Mouse (Mus musculus): ENCODE measurements around the gene Pramel6. TPM values are rescaled to one million over a fixed set of nuclear protein-coding genes. Genes with fewer than 3 reads are reported as not detected.
"Not testable (repeated sequence)": the region's sequence is repeated elsewhere in the genome, so short reads cannot be mapped to it uniquely, and the experiment has no call there.

Pramel6 gene
- total RNA-seq (2021): not detected
- long read RNA-seq, experiment 1: 0 reads
- long read RNA-seq, experiment 2: 0 reads

DNA sequence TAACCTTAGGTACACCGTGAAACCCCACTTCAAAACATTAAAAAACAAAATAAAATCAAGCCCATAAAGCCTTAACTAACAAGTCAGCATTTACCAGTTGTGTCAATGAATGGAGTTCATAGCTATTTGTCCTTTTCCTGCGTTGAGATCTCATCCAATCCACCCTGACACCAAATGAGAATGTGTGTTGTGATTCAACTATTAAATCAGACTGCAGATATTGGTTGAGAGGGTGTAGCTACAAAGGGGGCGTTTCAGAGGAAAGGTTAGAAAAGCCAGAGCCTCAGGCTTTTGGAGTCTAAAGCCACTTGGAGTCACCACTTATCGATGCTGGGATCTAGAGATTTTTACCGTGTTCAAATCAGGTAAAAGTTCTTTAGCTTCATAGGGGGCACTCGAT is at the start of gene Pramel6:
TSS of gene Pramel6 (plus strand) at position 301 of the 400 bp plus-strand sequence.
- Histone ChIP-seq H3K4me3 (no peak within 1 kb of the TSS), H3K27ac (no peak within 1 kb of the TSS)
- DNase-seq (ENCODE audit: low spot score in 2 of 2): no peak
- no peak for TF ChIP-seq CTCF (conservative IDR thresholded peaks at IDR 0.05)

DNA sequence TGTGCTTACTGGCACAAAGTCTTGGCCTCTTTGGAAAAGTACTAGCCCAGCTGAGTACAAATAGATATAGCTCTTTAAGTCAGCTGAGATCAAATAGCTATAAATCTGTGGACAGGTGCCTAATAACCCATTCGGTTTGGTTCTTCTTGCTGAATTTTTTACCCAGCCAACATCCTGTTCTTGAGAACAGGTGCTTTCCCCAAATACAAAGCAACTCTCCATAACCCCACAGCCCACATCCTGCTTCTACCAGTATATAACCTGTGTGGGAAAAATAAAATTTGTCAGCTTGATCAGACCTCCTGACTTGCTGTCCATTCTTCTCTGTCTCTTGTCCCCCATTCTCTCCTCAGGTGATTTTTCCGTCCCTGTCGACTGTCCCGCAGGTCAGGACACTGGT is 44.6 kb upstream of the Pramel6 start:
- H3K27ac ChIP-seq: no peak overlapping the region
- no peak overlapping the region for H3K4me3 ChIP-seq
- no peak for TF ChIP-seq CTCF (conservative IDR thresholded peaks at IDR 0.05)
- no peak for DNase-seq (ENCODE audit: low spot score in 2 of 2)

DNA sequence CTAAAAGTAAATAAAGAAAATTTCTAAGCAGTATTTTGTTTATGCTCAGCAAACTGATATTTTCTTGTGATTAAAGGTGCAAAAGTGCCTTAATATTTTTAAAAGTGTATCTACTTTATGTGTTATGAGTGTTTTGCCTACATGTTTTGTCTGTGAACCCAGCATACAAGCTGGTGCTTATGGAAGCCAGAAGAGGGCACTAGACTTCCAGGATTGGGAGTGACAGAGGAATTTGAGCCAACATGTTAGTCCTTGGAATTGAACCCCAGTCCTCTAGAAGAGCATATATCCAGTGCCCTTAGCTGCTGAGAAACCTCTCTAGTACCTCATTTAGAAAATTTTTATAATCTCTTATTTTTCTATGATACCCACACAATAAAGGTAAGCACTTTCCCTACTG is 26.2 kb upstream of the Pramel6 start:
- Histone ChIP-seq H3K27ac (no peak overlapping the region), H3K4me3 (no peak overlapping the region)
- peak; percentile 45 for TF ChIP-seq CTCF (conservative IDR thresholded peaks at IDR 0.05)
- no peak for DNase-seq (ENCODE audit: low spot score in 2 of 2)

DNA sequence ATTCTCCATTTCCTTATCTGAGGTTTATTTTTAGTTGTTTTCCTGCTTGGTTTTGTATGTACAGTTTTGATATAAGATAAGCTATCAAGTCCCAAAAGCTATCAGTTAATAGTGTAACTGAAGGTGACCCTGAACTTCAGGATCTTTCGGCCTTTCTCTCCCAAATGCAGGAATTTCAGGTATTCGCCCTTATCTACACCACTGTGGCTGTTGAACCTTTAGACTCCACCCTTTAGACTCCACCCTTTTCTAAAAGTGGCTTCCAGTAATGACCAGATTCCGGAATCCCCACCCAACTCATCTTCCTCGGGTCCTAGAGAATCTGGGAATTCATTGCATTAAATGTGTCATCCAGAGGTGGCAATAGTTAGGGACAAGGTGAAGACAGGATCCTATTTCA is 25.2 kb upstream of the Pramel6 start:
- no peak overlapping the region for H3K4me3 ChIP-seq
- no peak overlapping the region for H3K27ac ChIP-seq
- no peak for TF ChIP-seq CTCF (conservative IDR thresholded peaks at IDR 0.05)
- DNase-seq (ENCODE audit: low spot score in 2 of 2): no peak

GRCm38 (mm10) chr2:87482276-87482675 is 24.1 kb upstream of the Pramel6 start:
- Histone ChIP-seq H3K27ac (no peak overlapping the region), H3K4me3 (no peak overlapping the region)

DNA sequence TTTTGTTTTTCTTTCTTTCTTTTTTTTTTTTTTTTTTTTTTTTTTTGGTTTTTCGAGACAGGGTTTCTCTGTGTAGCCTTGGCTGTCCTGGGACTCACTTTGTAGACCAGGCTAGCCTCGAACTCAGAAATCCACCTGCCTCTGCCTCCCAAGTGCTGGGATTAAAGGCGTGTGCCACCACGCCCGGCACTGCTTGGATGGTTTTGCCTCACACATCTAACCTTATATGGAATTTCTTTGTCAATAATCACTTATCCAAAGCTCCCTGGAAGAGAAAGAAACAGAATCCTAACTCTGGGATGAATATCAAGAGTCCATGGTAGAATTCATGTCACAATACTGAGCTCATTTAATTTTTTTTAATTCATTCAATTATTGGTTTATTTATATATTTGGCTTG is 9.4 kb upstream of the Pramel6 start, which contains the start of gene Pramel7:
TSS of gene Pramel7 (minus strand) at position 101 of the 400 bp plus-strand sequence.
- not testable (repeated sequence) for H3K27ac ChIP-seq; H3K4me3 ChIP-seq; DNase-seq (ENCODE audit: low spot score in 2 of 2)

More at GRCm38 (mm10) chr2:87482276-87482675, 24.1 kb upstream of the Pramel6 start:
- no peak for TF ChIP-seq CTCF (conservative IDR thresholded peaks at IDR 0.05)
- DNase-seq (ENCODE audit: low spot score in 2 of 2): no peak

- H3K27ac ChIP-seq: no peak overlapping the region
- TF ChIP-seq CTCF (conservative IDR thresholded peaks at IDR 0.05): no peak
- no peak overlapping the region for H3K4me3 ChIP-seq
- DNase-seq (ENCODE audit: low spot score in 2 of 2): no peak
Observed at GRCm38 (mm10) chr2:87515046-87515445, 8.7 kb downstream of the Pramel6 start.

GRCm38 (mm10) chr2:87515457-87516060 is 9.2 kb downstream of the Pramel6 start:
- TF ChIP-seq CTCF (conservative IDR thresholded peaks at IDR 0.05): no peak
- DNase-seq (ENCODE audit: low spot score in 2 of 2): no peak
- H3K4me3 ChIP-seq: no peak overlapping the region
- H3K27ac ChIP-seq: no peak overlapping the region

DNA sequence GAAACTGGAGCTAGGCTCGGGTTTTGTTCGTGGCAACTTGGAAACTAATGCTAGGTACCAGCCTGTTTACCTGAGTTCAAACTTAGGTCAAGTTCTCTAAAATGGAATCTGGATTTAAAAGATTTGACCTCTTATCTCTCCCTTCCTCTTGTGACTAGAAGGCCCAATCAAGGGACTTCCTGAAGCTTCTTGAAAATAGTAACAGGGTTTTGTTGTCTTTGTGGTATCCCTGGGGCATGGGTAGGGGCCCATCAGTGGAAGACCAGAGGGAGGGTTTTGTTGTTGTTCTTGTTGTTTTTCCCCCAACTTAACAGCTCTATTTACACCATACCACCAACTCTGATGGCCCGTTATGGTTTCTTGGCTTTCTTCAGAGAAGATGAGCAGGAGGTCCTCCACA is 10.2 kb downstream of the Pramel6 start:
- H3K27ac ChIP-seq: no peak overlapping the region
- no peak for TF ChIP-seq CTCF (conservative IDR thresholded peaks at IDR 0.05)

GRCm38 (mm10) chr2:87520651-87521050 is 14.3 kb downstream of the Pramel6 start:
- H3K4me3 ChIP-seq: no peak overlapping the region
- no peak for DNase-seq (ENCODE audit: low spot score in 2 of 2)
- no peak overlapping the region for H3K27ac ChIP-seq
- TF ChIP-seq CTCF (conservative IDR thresholded peaks at IDR 0.05): no peak

More for the DNA sequence above, 10.2 kb downstream of the Pramel6 start:
- no peak for DNase-seq (ENCODE audit: low spot score in 2 of 2)
- H3K4me3 ChIP-seq: no peak overlapping the region

- DNase-seq (ENCODE audit: low spot score in 2 of 2): not testable (repeated sequence)
- peak overlapping the region; percentile 22 for H3K4me3 ChIP-seq
Observed at GRCm38 (mm10) chr2:87525899-87526616, 19.7 kb downstream of the Pramel6 start.

GRCm38 (mm10) chr2:87531496-87531895 is 25.1 kb downstream of the Pramel6 start, which contains the start of gene Olfr153:
TSS of gene Olfr153 (plus strand) at chr2:87531796.
- H3K4me3 ChIP-seq: no peak within 1 kb of the TSS
- no peak for DNase-seq (ENCODE audit: low spot score in 2 of 2)
- TF ChIP-seq CTCF (conservative IDR thresholded peaks at IDR 0.05): no peak
- no peak within 1 kb of the TSS for H3K27ac ChIP-seq

More at GRCm38 (mm10) chr2:87525899-87526616, 19.7 kb downstream of the Pramel6 start:
- not testable (repeated sequence) for H3K27ac ChIP-seq

GRCm38 (mm10) chr2:87534826-87535225 is 28.5 kb downstream of the Pramel6 start:
- TF ChIP-seq CTCF (conservative IDR thresholded peaks at IDR 0.05): no peak
- DNase-seq (ENCODE audit: low spot score in 2 of 2): no peak
- H3K4me3 ChIP-seq: no peak overlapping the region
- H3K27ac ChIP-seq: no peak overlapping the region

DNA sequence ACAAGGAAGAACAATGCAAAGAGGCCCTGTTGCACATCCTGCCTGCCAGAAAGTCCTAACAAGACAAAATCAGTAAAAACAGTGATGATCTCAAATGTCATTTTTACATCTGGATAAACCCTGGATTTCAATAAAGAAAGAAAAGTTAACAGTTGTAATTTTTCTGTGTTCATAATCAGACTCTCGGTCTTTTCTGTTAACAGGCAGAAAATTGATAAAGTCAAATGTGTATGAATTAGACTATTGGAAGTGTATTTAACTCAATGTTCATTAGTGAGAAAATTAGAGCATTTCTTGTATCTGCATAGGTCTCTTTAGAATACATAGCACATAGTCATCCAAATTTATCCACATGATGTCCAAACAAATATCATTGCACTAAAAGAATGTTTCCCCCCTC is 39.1 kb downstream of the Pramel6 start, which contains the start of gene Olfr1128:
TSS of gene Olfr1128 (minus strand) at position 101 of the 400 bp plus-strand sequence.
- no peak for TF ChIP-seq CTCF (conservative IDR thresholded peaks at IDR 0.05)
- no peak within 1 kb of the TSS for H3K4me3 ChIP-seq
- DNase-seq (ENCODE audit: low spot score in 2 of 2): no peak
- H3K27ac ChIP-seq: no peak within 1 kb of the TSS

Other genes starting within 250 kb of the Pramel6 start
- gene Olfr1116, start 239.0 kb upstream of the Pramel6 start, total RNA-seq (2021): not detected
- not detected for gene Olfr1118, start 199.0 kb upstream of the Pramel6 start, total RNA-seq (2021)
- not detected for gene Olfr1120, start 151.8 kb upstream of the Pramel6 start, total RNA-seq (2021)
- not detected for gene Olfr1121, start 136.7 kb upstream of the Pramel6 start, total RNA-seq (2021)
- under 1 TPM in 1 of 2 experiments, not detected in 1; 0.08 TPM for gene Olfr1122, start 120.7 kb upstream of the Pramel6 start, total RNA-seq (2021)
- gene Olfr1123, start 89.9 kb upstream of the Pramel6 start, total RNA-seq (2021): not detected
- not detected for gene Olfr1124, start 76.3 kb upstream of the Pramel6 start, total RNA-seq (2021)
- not detected for gene Olfr1126, start 52.6 kb upstream of the Pramel6 start, total RNA-seq (2021)
- not detected for gene Pramel7, start 9.5 kb upstream of the Pramel6 start, total RNA-seq (2021)
- under 1 TPM in 1 of 2 experiments, not detected in 1; 0.28 TPM for gene Olfr153, start 25.2 kb downstream of the Pramel6 start, total RNA-seq (2021)
- not detected for gene Olfr1128, start 39.0 kb downstream of the Pramel6 start, total RNA-seq (2021)
- gene Olfr1129, start 67.3 kb downstream of the Pramel6 start, total RNA-seq (2021): not detected
- gene Olfr1130, start 99.6 kb downstream of the Pramel6 start, total RNA-seq (2021): not detected
- not detected for gene Olfr1131, start 120.5 kb downstream of the Pramel6 start, total RNA-seq (2021)
- not detected for gene Olfr1132, start 131.0 kb downstream of the Pramel6 start, total RNA-seq (2021)
- not detected for gene Olfr1133, start 140.8 kb downstream of the Pramel6 start, total RNA-seq (2021)
- not detected for gene Olfr1134, start 151.9 kb downstream of the Pramel6 start, total RNA-seq (2021)
- gene Olfr1135, start 167.1 kb downstream of the Pramel6 start, total RNA-seq (2021): not detected
- not detected for gene Olfr1136, start 187.4 kb downstream of the Pramel6 start, total RNA-seq (2021)
- not detected for gene Olfr1137, start 206.6 kb downstream of the Pramel6 start, total RNA-seq (2021)
- not detected for gene Olfr1138, start 233.4 kb downstream of the Pramel6 start, total RNA-seq (2021)
- not detected for gene Olfr1140, start 237.2 kb downstream of the Pramel6 start, total RNA-seq (2021)
- not detected for gene Olfr1141, start 247.4 kb downstream of the Pramel6 start, total RNA-seq (2021)